Mouse (Mus musculus): ENCODE data around the gene Morc4. TPM values are rescaled to one million over a fixed set of nuclear protein-coding genes. Genes with fewer than 3 reads are reported as not detected.

The Morc4 gene
- not detected in 4 replicates for total RNA-seq (2023)

GRCm38 (mm10) chrX:139870938-139871791 is at the start of gene Morc4:
Gene Morc4, minus strand, starts transcription at chrX:139871677.

GRCm38 (mm10) chrX:139800406-139800878 is 71.0 kb downstream of the Morc4 start, which contains the start of gene Cldn2:
Gene Cldn2, plus strand, starts transcription at chrX:139800828.

GRCm38 (mm10) chrX:139782278-139783044 is 89.0 kb downstream of the Morc4 start, which contains the start of gene Ripply1:
Gene Ripply1, minus strand, starts transcription at chrX:139782353.

Other genes starting within 250 kb of the Morc4 start
- 9.6 to 11.2 TPM (median 9.7 TPM) in 4 replicates for gene Tbc1d8b, start 186.7 kb downstream of the Morc4 start, total RNA-seq (2023)
- not detected in 4 replicates for gene Gm15013, start 157.2 kb downstream of the Morc4 start, total RNA-seq (2023)
- gene Ripply1, start 89.3 kb downstream of the Morc4 start, total RNA-seq (2023) = not detected in 4 replicates
- gene Cldn2, start 70.8 kb downstream of the Morc4 start, total RNA-seq (2023) = not detected in 4 replicates
- gene Rbm41, start 126.9 kb upstream of the Morc4 start, total RNA-seq (2023) = 22.9 to 33.9 TPM (median 25.4 TPM) in 4 replicates
- not detected in 4 replicates for gene Nup62cl, start 191.0 kb upstream of the Morc4 start, total RNA-seq (2023)
- gene Pih1h3b, start 191.2 kb upstream of the Morc4 start, total RNA-seq (2023) = not detected in 4 replicates

All from B cell, adult 62 days (primary cell).